Mouse (Mus musculus): ENCODE data around the gene Cep41.

DNA sequence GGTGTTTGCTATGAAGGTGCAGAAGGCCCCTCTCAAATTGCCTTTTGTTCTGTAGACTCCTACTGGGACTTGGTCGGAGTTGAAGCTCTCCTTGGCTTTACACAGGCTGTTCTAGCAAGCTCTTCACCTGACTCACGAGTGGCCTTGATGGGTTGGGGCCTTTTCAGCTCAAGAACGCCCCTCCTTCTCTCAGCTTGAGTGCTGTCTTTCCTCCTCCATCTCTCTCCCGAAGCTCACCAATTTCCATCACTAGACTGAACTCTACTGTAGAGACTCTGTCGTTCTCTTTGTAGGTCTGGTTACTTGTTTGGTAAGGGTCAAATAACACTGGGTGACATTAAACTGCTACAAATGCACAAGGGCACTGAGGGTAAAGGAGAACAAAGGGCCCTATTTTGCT, 723 bp downstream of the Cep41 start:
- no peak for TF ChIP-seq EP300 (optimal IDR thresholded peaks at IDR 0.05)
- no peak for TF ChIP-seq CTCF (IDR thresholded peaks at IDR 0.05; ENCODE audit: low read depth)

All from stomach, postnatal 0 days (tissue).